In genomic region chr4:132507210-132507609, GRCm38 (mm10) we compare ENCODE assay signal across 1 mouse cellular context.
TF ChIP-seq lines count a peak whose summit lies in the region.

No protein-coding gene starts in this region.

TF ChIP-seq in CH12.LX, 34 proteins besides CTCF, POLR2A, EP300 and RAD21:
- no peak for TF ChIP-seq ZMIZ1 (IDR thresholded peaks at IDR 0.05; ENCODE audit: low read depth, low read length)
- no peak for TF ChIP-seq E2F4 (IDR thresholded peaks at IDR 0.05; ENCODE audit: insufficient replicate concordance, low read depth, low read length)
- TF ChIP-seq MAFK (IDR thresholded peaks at IDR 0.05; ENCODE audit: insufficient replicate concordance, low read length): no peak
- no peak for TF ChIP-seq IRF4 (IDR thresholded peaks at IDR 0.05; ENCODE audit: low read depth, low read length)
- TF ChIP-seq POLR2AphosphoS2 (IDR thresholded peaks at IDR 0.05; ENCODE audit: low read depth, low read length): no peak
- TF ChIP-seq USF1 (IDR thresholded peaks at IDR 0.05; ENCODE audit: low read depth, low read length): no peak
- no peak for TF ChIP-seq SIN3A (IDR thresholded peaks at IDR 0.05; ENCODE audit: low read length)
- TF ChIP-seq RCOR1 (conservative IDR thresholded peaks at IDR 0.05; ENCODE audit: low read depth, low read length): no peak
- no peak for TF ChIP-seq ETS1 (conservative IDR thresholded peaks at IDR 0.05; ENCODE audit: low read depth, low read length)
- TF ChIP-seq JUN (IDR thresholded peaks at IDR 0.05; ENCODE audit: insufficient read depth, low read depth, low read length): no peak
- TF ChIP-seq NRF1 (IDR thresholded peaks at IDR 0.05; ENCODE audit: low read depth, low read length): no peak
- TF ChIP-seq ZC3H11A (IDR thresholded peaks at IDR 0.05; ENCODE audit: low read depth, low read length): no peak
- no peak for TF ChIP-seq CHD1 (IDR thresholded peaks at IDR 0.05; ENCODE audit: low read depth, low read length)
- no peak for TF ChIP-seq ELF1 (IDR thresholded peaks at IDR 0.05; ENCODE audit: low read depth, low read length)
- TF ChIP-seq PAX5 (IDR thresholded peaks at IDR 0.05; ENCODE audit: low read length): no peak
- TF ChIP-seq MXI1 (IDR thresholded peaks at IDR 0.05; ENCODE audit: low read depth, low read length): no peak
TF ChIP-seq in CH12.LX: peak in this region for 0.
